Mouse (Mus musculus): ENCODE results near the gene Cbx4.

Cbx4 gene

GRCm38 (mm10) chr11:119041750-119042465, 44.1 kb downstream of the Cbx4 start:
- no peak for DNase-seq (ENCODE audit: low spot score in 2 of 2)

GRCm38 (mm10) chr11:119041325-119041716, 44.7 kb downstream of the Cbx4 start:
- peak; percentile 87 to 91 for DNase-seq (ENCODE audit: low spot score in 2 of 2)

- peak; percentile 100 for DNase-seq (ENCODE audit: low spot score in 2 of 2)
Observed at GRCm38 (mm10) chr11:119040600-119041324, 45.3 kb downstream of the Cbx4 start, which contains the start of gene Cbx8. TSS of gene Cbx8 (minus strand) at chr11:119040969.

- peak in 1 of 2 experiments; percentile 24 for DNase-seq (ENCODE audit: low spot score in 2 of 2)
Observed at GRCm38 (mm10) chr11:119039732-119040512, 46.1 kb downstream of the Cbx4 start.

- DNase-seq (ENCODE audit: low spot score in 2 of 2) = peak; percentile 33 to 42
Observed at GRCm38 (mm10) chr11:119038744-119039484, 47.1 kb downstream of the Cbx4 start.

- DNase-seq (ENCODE audit: low spot score in 2 of 2) = peak; percentile 36 to 40
Observed at GRCm38 (mm10) chr11:119037780-119038401, 48.1 kb downstream of the Cbx4 start.

- peak; percentile 35 to 37 for DNase-seq (ENCODE audit: low spot score in 2 of 2)
Observed at GRCm38 (mm10) chr11:119036934-119037779, 48.9 kb downstream of the Cbx4 start.

GRCm38 (mm10) chr11:119036447-119036846, 49.6 kb downstream of the Cbx4 start:
- DNase-seq (ENCODE audit: low spot score in 2 of 2) = no peak

GRCm38 (mm10) chr11:119035686-119036165, 50.3 kb downstream of the Cbx4 start:
- DNase-seq (ENCODE audit: low spot score in 2 of 2) = peak; percentile 44 to 50

GRCm38 (mm10) chr11:119035094-119035685, 50.8 kb downstream of the Cbx4 start:
- DNase-seq (ENCODE audit: low spot score in 2 of 2) = peak; percentile 39 to 53

GRCm38 (mm10) chr11:119034635-119035034, 51.4 kb downstream of the Cbx4 start:
- DNase-seq (ENCODE audit: low spot score in 2 of 2) = peak in 1 of 2 experiments; percentile 43

- peak; percentile 79 to 87 for DNase-seq (ENCODE audit: low spot score in 2 of 2)
Observed at GRCm38 (mm10) chr11:119033874-119034558, 52.0 kb downstream of the Cbx4 start.

All from right cerebral cortex, postnatal 10 days (tissue).